Mouse (Mus musculus) MEL (cell line): ENCODE results near the gene Corin. TPM values are rescaled to one million over a fixed set of nuclear protein-coding genes. Genes with fewer than 3 reads are reported as not detected.

Experiments
- DNase-seq: peaks from one replicate; pipeline ENCODE4 v3.0.0; 2011; ENCODE audit warnings: low read depth, low spot score
- H3K27ac ChIP-seq: 2 replicates; pipeline ENCODE4 v1.5.1; 2012; ENCODE audit warnings: low read depth, mild to moderate bottlenecking, control low read depth, low read length, moderate library complexity; ENCODE audit not compliant: control insufficient read depth
- H3K27me3 ChIP-seq, 2 experiments: fragments of 150-350 bp in 1 of 2; sonication (generic) in 1 of 2; 2 replicates each; pipeline ENCODE4 v1.6.1; 2012; ENCODE audit warnings: low read length in 2 of 2, mild to moderate bottlenecking in 2 of 2, improper control_type of control experiment in 1 of 2, moderate library complexity in 1 of 2; ENCODE audit not compliant: insufficient read depth in 2 of 2, control insufficient read depth in 1 of 2
- H3K36me3 ChIP-seq, 2 experiments: 2 replicates each; pipeline ENCODE4 v1.6.1; 2012 to 2014; ENCODE audit warnings: low read length in 2 of 2, improper control_type of control experiment in 1 of 2, inconsistent platforms in 1 of 2, mild to moderate bottlenecking in 1 of 2; ENCODE audit not compliant: insufficient read depth in 2 of 2, control insufficient read depth in 1 of 2
- H3K4me1 ChIP-seq, 2 experiments: fragments of 150-350 bp in 1 of 2; sonication (generic) in 1 of 2; 2 replicates each; pipeline ENCODE4 v1.6.1; 2012; ENCODE audit warnings: low read length in 2 of 2, improper control_type of control experiment in 1 of 2, mild to moderate bottlenecking in 1 of 2; ENCODE audit not compliant: insufficient read depth in 2 of 2, control insufficient read depth in 1 of 2
- H3K4me3 ChIP-seq, 2 experiments: fragments of 150-350 bp in 1 of 2; sonication (generic) in 1 of 2; 2 replicates each; pipeline ENCODE4 v1.5.1; 2012; ENCODE audit warnings: low read depth in 2 of 2, low read length in 2 of 2, mild to moderate bottlenecking in 2 of 2, moderate library complexity in 2 of 2, control low read depth in 1 of 2, improper control_type of control experiment in 1 of 2; ENCODE audit not compliant: control insufficient read depth in 1 of 2, insufficient read depth in 1 of 2
- H3K79me2 ChIP-seq: 2 replicates; pipeline ENCODE4 v1.6.1; 2012; ENCODE audit warnings: mild to moderate bottlenecking, low read length, moderate library complexity; ENCODE audit not compliant: control insufficient read depth, poor library complexity, insufficient read depth
- H3K9ac ChIP-seq: 2 replicates; pipeline ENCODE4 v1.6.1; 2012; ENCODE audit warnings: low read depth, mild to moderate bottlenecking, control low read depth, low read length, moderate library complexity; ENCODE audit not compliant: control insufficient read depth, poor library complexity, severe bottlenecking
- H3K9me3 ChIP-seq: fragments of 150-350 bp; sonication (generic); replicated peaks from 2 replicates; pipeline ENCODE4 v1.6.1; 2012; ENCODE audit warnings: mild to moderate bottlenecking, low read length, improper control_type of control experiment, moderate library complexity; ENCODE audit not compliant: insufficient read depth
- CHD1 ChIP-seq: IDR thresholded peaks from 2 replicates; pipeline ENCODE4 v1.6.1; 2012; ENCODE audit warnings: low read depth, mild to moderate bottlenecking, inconsistent platforms, low read length, improper control_type of control experiment
- E2F4 ChIP-seq: IDR thresholded peaks from 2 replicates; pipeline ENCODE4 v1.6.1; 2011; ENCODE audit warnings: low read depth, low read length, improper control_type of control experiment, borderline replicate concordance
- ELF1 ChIP-seq: IDR thresholded peaks from 2 replicates; pipeline ENCODE4 v1.6.1; 2014; ENCODE audit warnings: low read depth, mild to moderate bottlenecking, inconsistent platforms, low read length, improper control_type of control experiment, moderate library complexity
- JUND ChIP-seq: IDR thresholded peaks from 2 replicates; pipeline ENCODE4 v1.6.1; 2011; ENCODE audit warnings: low read depth, mild to moderate bottlenecking, improper control_type of control experiment, low read length
- KAT2A ChIP-seq: conservative IDR thresholded peaks from 2 replicates; pipeline ENCODE4 v1.6.1; 2012; ENCODE audit warnings: low read depth, low read length, improper control_type of control experiment, inconsistent platforms
- MAFK ChIP-seq: IDR thresholded peaks from 2 replicates; pipeline ENCODE4 v1.6.1; 2011; ENCODE audit warnings: low read depth, mild to moderate bottlenecking, low read length, improper control_type of control experiment, borderline replicate concordance
- MAX ChIP-seq: IDR thresholded peaks from 2 replicates; pipeline ENCODE4 v1.6.1; 2011; ENCODE audit warnings: low read length, improper control_type of control experiment
- MXI1 ChIP-seq: IDR thresholded peaks from 2 replicates; pipeline ENCODE4 v1.6.1; 2011; ENCODE audit warnings: mild to moderate bottlenecking, low read depth, low read length, improper control_type of control experiment
- MYB ChIP-seq: IDR thresholded peaks from 2 replicates; pipeline ENCODE4 v1.6.1; 2011; ENCODE audit warnings: mild to moderate bottlenecking, low read depth, low read length, improper control_type of control experiment
- MYC ChIP-seq: IDR thresholded peaks from 2 replicates; pipeline ENCODE4 v1.6.1; 2011; ENCODE audit warnings: low read depth, mild to moderate bottlenecking, low read length, improper control_type of control experiment, moderate library complexity
- NRF1 ChIP-seq: IDR thresholded peaks from 2 replicates; pipeline ENCODE4 v1.6.1; 2014; ENCODE audit warnings: low read depth, mild to moderate bottlenecking, inconsistent platforms, low read length, improper control_type of control experiment, moderate library complexity; ENCODE audit not compliant: poor library complexity, insufficient read depth, severe bottlenecking
- POLR2A ChIP-seq, 2 experiments: IDR thresholded peaks; 2 replicates each; pipeline ENCODE4 v1.6.1; 2011 to 2012; ENCODE audit warnings: low read length in 2 of 2, mild to moderate bottlenecking in 2 of 2, control low read depth in 1 of 2, improper control_type of control experiment in 1 of 2, low read depth in 1 of 2, moderate library complexity in 1 of 2; ENCODE audit not compliant: control insufficient read depth in 1 of 2, insufficient read depth in 1 of 2, poor library complexity in 1 of 2
- POLR2AphosphoS2 ChIP-seq: IDR thresholded peaks from 2 replicates; pipeline ENCODE4 v1.6.1; 2011; ENCODE audit warnings: low read length, improper control_type of control experiment
- POLR2AphosphoS5 ChIP-seq: IDR thresholded peaks from 2 replicates; pipeline ENCODE4 v1.6.1; 2012; ENCODE audit warnings: low read depth, borderline replicate concordance, mild to moderate bottlenecking, inconsistent platforms, low read length, moderate library complexity, mixed read lengths
- RCOR1 ChIP-seq: IDR thresholded peaks from 2 replicates; pipeline ENCODE4 v1.6.1; 2012; ENCODE audit warnings: low read depth, mild to moderate bottlenecking, inconsistent platforms, low read length, improper control_type of control experiment
- SIN3A ChIP-seq: IDR thresholded peaks from 2 replicates; pipeline ENCODE4 v1.6.1; 2012; ENCODE audit warnings: low read length, improper control_type of control experiment, inconsistent platforms
- SMC3 ChIP-seq: IDR thresholded peaks from 2 replicates; pipeline ENCODE4 v1.6.1; 2011; ENCODE audit warnings: low read depth, low read length, improper control_type of control experiment
- TBP ChIP-seq: IDR thresholded peaks from 2 replicates; pipeline ENCODE4 v1.8.0; 2011; ENCODE audit warnings: low read depth, low read length, improper control_type of control experiment
- TCF12 ChIP-seq: IDR thresholded peaks from 2 replicates; pipeline ENCODE4 v1.6.1; 2014; ENCODE audit warnings: low read depth, mild to moderate bottlenecking, inconsistent platforms, low read length, improper control_type of control experiment, moderate library complexity
- USF1 ChIP-seq: IDR thresholded peaks from 2 replicates; pipeline ENCODE4 v1.6.1; 2014; ENCODE audit warnings: low read depth, mild to moderate bottlenecking, inconsistent platforms, low read length, improper control_type of control experiment, moderate library complexity
- ZC3H11A ChIP-seq: IDR thresholded peaks from 2 replicates; pipeline ENCODE4 v1.6.1; 2012; ENCODE audit warnings: low read depth, mild to moderate bottlenecking, inconsistent platforms, low read length, improper control_type of control experiment
- ZKSCAN1 ChIP-seq: IDR thresholded peaks from 2 replicates; pipeline ENCODE4 v1.6.1; 2012; ENCODE audit warnings: low read depth, mild to moderate bottlenecking, inconsistent platforms, low read length, improper control_type of control experiment, moderate library complexity
- ZMIZ1 ChIP-seq: IDR thresholded peaks from 2 replicates; pipeline ENCODE4 v1.6.1; 2012; ENCODE audit warnings: low read depth, mild to moderate bottlenecking, inconsistent platforms, low read length, improper control_type of control experiment, moderate library complexity
- ZNF384 ChIP-seq: IDR thresholded peaks from 2 replicates; pipeline ENCODE4 v1.6.1; 2012; ENCODE audit warnings: low read depth, mild to moderate bottlenecking, inconsistent platforms, low read length, improper control_type of control experiment
- polyA plus RNA-seq, 2 experiments: library from polyadenylated mRNA; stranded (reverse) in 1 of 2; unstranded in 1 of 2; fragments of >175 nt in 1 of 2; fragments of >200 nt in 1 of 2; gene quantifications; 2 replicates each; pipeline versions ENCODE4 v1.2.1 to v1.2.4; 2012; ENCODE audit warnings: low replicate concordance in 2 of 2, low read depth in 1 of 2; ENCODE audit not compliant: insufficient read length in 2 of 2, insufficient read depth in 1 of 2, missing spikeins in 1 of 2
- total RNA-seq: library from RNA; depleted of rRNA; stranded (reverse); fragments of 300-350 nt; gene quantifications from 2 replicates; pipeline ENCODE4 v1.2.3, GENCODE M21; 2012

Corin gene
- total and polyA plus RNA-seq, 3 experiments, result not detected

GRCm38 (mm10) chr5:72453176-72453575, 51.1 kb downstream of the Corin start:
- TF ChIP-seq ELF1 (no peak), MYC (no peak), TCF12 (no peak), SIN3A (no peak), POLR2AphosphoS2 (no peak)
- Histone ChIP-seq H3K27me3 (peaks cover 0 to 2% of the 10 kb centered on the region in 2 experiments; a peak in 1 of 4 replicates), H3K9ac (no peak overlapping the region), H3K4me3 (no peak overlapping the region), H3K79me2 (no peaks in the 10 kb centered on the region), H3K9me3 (no peaks in the 10 kb centered on the region), H3K4me1 (no peaks in the 10 kb centered on the region), H3K27ac (no peak overlapping the region), H3K36me3 (no peaks in the 10 kb centered on the region)
- no peak for DNase-seq

GRCm38 (mm10) chr5:72452750-72453149, 51.5 kb downstream of the Corin start:
- no peak for DNase-seq
- TF ChIP-seq ZKSCAN1, result no peak
- TF ChIP-seq MYB, result no peak
- no peak for TF ChIP-seq MXI1
- no peak for TF ChIP-seq SMC3
- no peak for TF ChIP-seq POLR2A (IDR thresholded peaks at IDR 0.05; ENCODE audit: control insufficient read depth in 1 of 2, insufficient read depth in 1 of 2, low read depth in 1 of 2, low read length in 2 of 2, poor library complexity in 1 of 2)
- no peak for TF ChIP-seq JUND
- no peak for TF ChIP-seq USF1
- TF ChIP-seq ZC3H11A, result no peak
- TF ChIP-seq CHD1, result no peak
- no peak for TF ChIP-seq ZNF384
- no peak for TF ChIP-seq MAFK
- no peak for TF ChIP-seq MAX
- TF ChIP-seq NRF1, result no peak
- no peak for TF ChIP-seq RCOR1
- no peak for TF ChIP-seq POLR2AphosphoS5
- TF ChIP-seq TCF12, result no peak
- no peak for TF ChIP-seq KAT2A
- no peak for TF ChIP-seq ZMIZ1
- TF ChIP-seq E2F4, result no peak
- no peak for TF ChIP-seq TBP
- TF ChIP-seq, all 39 proteins: peak for 0
- Histone ChIP-seq H3K9ac (no peak overlapping the region), H3K4me1 (no peaks in the 10 kb centered on the region), H3K79me2 (no peaks in the 10 kb centered on the region), H3K4me3 (no peak overlapping the region), H3K36me3 (no peaks in the 10 kb centered on the region), H3K9me3 (no peaks in the 10 kb centered on the region), H3K27me3 (peaks cover 0 to 2% of the 10 kb centered on the region in 2 experiments; a peak in 1 of 4 replicates), H3K27ac (no peak overlapping the region)
